Mouse (Mus musculus) lung, adult 2 months (tissue): ENCODE measurements around the gene Pde6g.

Experiments
- CTCF ChIP-seq: fragments of 200-500 bp; IDR thresholded peaks from 2 replicates; pipeline ENCODE4 v1.5.1; 2011; ENCODE audit warnings: mild to moderate bottlenecking, low read length, control low read depth; ENCODE audit not compliant: insufficient read depth
- POLR2A ChIP-seq: fragments of 200-500 bp; IDR thresholded peaks from 2 replicates; pipeline ENCODE4 v1.6.1; 2011; ENCODE audit warnings: low read depth, mild to moderate bottlenecking, control low read depth, low read length, borderline replicate concordance; ENCODE audit errors: extremely low read depth

- TF ChIP-seq POLR2A, result no peak
- no peak for TF ChIP-seq CTCF
These were observed 1.1 kb downstream of the Pde6g start for GRCm38 (mm10) chr11:120452246-120452645.
